Mouse (Mus musculus) heart, adult 2 months (tissue): ENCODE results near the gene Asic2.

ENCODE experiments used
- CTCF ChIP-seq: fragments of 200-600 bp; IDR thresholded peaks from 2 replicates; pipeline ENCODE4 v1.8.1; 2022; ENCODE audit warnings: antibody characterized with exemption, mild to moderate bottlenecking, moderate library complexity
- EP300 ChIP-seq: fragments of 200-500 bp; IDR thresholded peaks from 2 replicates; pipeline ENCODE4 v1.6.1; 2011; ENCODE audit warnings: low read depth, low read length, control low read depth; ENCODE audit not compliant: insufficient read depth
- POLR2A ChIP-seq: fragments of 200-500 bp; IDR thresholded peaks from 2 replicates; pipeline ENCODE4 v1.6.1; 2011; ENCODE audit warnings: mild to moderate bottlenecking, low read depth, low read length, control low read depth; ENCODE audit not compliant: insufficient read depth

DNA sequence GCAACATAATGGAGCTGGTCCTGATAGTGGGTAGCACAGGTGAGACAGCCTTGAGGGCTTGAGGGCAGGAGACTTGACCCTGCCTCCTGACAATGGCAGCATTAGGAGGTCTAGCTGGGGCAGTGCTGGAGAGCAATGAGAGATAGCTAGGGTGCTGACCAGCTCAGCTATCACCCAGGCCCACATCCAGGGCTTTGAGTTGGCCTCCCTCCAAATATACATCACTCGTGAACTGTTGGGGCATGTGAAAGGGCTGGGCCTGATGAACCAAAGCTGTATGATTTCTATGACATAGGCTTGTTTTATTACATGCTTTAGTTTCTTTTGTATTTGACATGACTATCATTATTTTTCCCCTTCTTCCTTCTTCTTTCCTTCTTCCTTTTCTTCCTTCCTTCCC, 176.7 kb downstream of the Asic2 start:
- TF ChIP-seq CTCF (no peak), POLR2A (no peak), EP300 (no peak)
